Mouse (Mus musculus) midbrain, postnatal 0 days (tissue): ENCODE data around the gene a. TPM values are rescaled to one million over a fixed set of nuclear protein-coding genes. Genes with fewer than 3 reads are reported as not detected.
"Not testable (repeated sequence)": the region's sequence is repeated elsewhere in the genome, so short reads cannot be mapped to it uniquely, and the experiment has no call there.

Experiments
- ATAC-seq: fragments of 200-750 bp; cut with Nextera tagmentation; 2 replicates; pipeline ENCODE4 v1.8.0; 2017; ENCODE audit warnings: moderate number of reproducible peaks, mild to moderate bottlenecking, moderate TSS enrichment, moderate library complexity; ENCODE audit not compliant: low FRiP score
- DNase-seq: peaks from one replicate; pipeline ENCODE4 v3.0.0-alpha.2; 2015; ENCODE audit warnings: low spot score
- H3K27ac ChIP-seq: fragments of 300-500 bp; sonication (generic); 2 replicates; pipeline ENCODE4 v1.5.1; 2014; ENCODE audit warnings: low read depth, mild to moderate bottlenecking, low read length, mixed read lengths
- H3K27me3 ChIP-seq: fragments of 300-500 bp; sonication (generic); 2 replicates; pipeline ENCODE4 v1.6.1; 2014; ENCODE audit warnings: low read length, control low read depth, mixed read lengths; ENCODE audit not compliant: insufficient read depth
- H3K36me3 ChIP-seq: fragments of 300-500 bp; sonication (generic); 2 replicates; pipeline ENCODE4 v1.6.1; 2014; ENCODE audit warnings: low read length, control low read depth, mixed read lengths; ENCODE audit not compliant: insufficient read depth
- H3K4me1 ChIP-seq: fragments of 300-500 bp; sonication (generic); 2 replicates; pipeline ENCODE4 v1.6.1; 2014; ENCODE audit warnings: mild to moderate bottlenecking, control low read depth, antibody characterized with exemption, low read length, mixed read lengths; ENCODE audit not compliant: insufficient read depth
- H3K4me2 ChIP-seq: fragments of 300-500 bp; sonication (generic); 2 replicates; pipeline ENCODE4 v1.6.1; 2014; ENCODE audit warnings: low read depth, mild to moderate bottlenecking, low read length, mixed read lengths; ENCODE audit not compliant: poor library complexity, severe bottlenecking
- H3K4me3 ChIP-seq: fragments of 300-500 bp; sonication (generic); 2 replicates; pipeline ENCODE4 v1.5.1; 2014; ENCODE audit warnings: low read depth, mild to moderate bottlenecking, low read length, moderate library complexity
- H3K9ac ChIP-seq: fragments of 300-500 bp; sonication (generic); replicated peaks from 2 replicates; pipeline ENCODE4 v1.6.1; 2014; ENCODE audit warnings: mild to moderate bottlenecking, low read length, moderate library complexity, mixed read lengths; ENCODE audit not compliant: poor library complexity, severe bottlenecking
- H3K9me3 ChIP-seq: fragments of 300-500 bp; sonication (generic); 2 replicates; pipeline ENCODE4 v1.6.1; 2016; ENCODE audit warnings: low read length, control low read depth
- CTCF ChIP-seq: IDR thresholded peaks from 2 replicates; pipeline ENCODE4 v1.5.1; 2016; ENCODE audit warnings: antibody characterized with exemption, mild to moderate bottlenecking
- WGBS: fragments of 180-500 bp; shearing (Covaris S2); extraction: QIAGEN DNeasy Blood & Tissue Kit; methylation state at CpG from one replicate; pipeline ENCODE4 v1.1.7; 2014; 5-methylcytosine and 5-hydroxymethylcytosine counted together
- polyA plus RNA-seq: library from polyadenylated mRNA; unstranded; fragments of >200 nt; fragmentation: Nextera tagmentation; extraction: Ambion mirVana; gene quantifications from 2 replicates; pipeline ENCODE4 v1.2.1, GENCODE M21; 2015
- total RNA-seq: library from RNA; depleted of rRNA; stranded (reverse); fragments of >200 nt; gene quantifications from 2 replicates; pipeline ENCODE4 v1.2.3, GENCODE M21; 2014

The a gene
- total and polyA plus RNA-seq, 2 experiments from 2014 or later = 1.1 TPM; not detected in 1

DNA sequence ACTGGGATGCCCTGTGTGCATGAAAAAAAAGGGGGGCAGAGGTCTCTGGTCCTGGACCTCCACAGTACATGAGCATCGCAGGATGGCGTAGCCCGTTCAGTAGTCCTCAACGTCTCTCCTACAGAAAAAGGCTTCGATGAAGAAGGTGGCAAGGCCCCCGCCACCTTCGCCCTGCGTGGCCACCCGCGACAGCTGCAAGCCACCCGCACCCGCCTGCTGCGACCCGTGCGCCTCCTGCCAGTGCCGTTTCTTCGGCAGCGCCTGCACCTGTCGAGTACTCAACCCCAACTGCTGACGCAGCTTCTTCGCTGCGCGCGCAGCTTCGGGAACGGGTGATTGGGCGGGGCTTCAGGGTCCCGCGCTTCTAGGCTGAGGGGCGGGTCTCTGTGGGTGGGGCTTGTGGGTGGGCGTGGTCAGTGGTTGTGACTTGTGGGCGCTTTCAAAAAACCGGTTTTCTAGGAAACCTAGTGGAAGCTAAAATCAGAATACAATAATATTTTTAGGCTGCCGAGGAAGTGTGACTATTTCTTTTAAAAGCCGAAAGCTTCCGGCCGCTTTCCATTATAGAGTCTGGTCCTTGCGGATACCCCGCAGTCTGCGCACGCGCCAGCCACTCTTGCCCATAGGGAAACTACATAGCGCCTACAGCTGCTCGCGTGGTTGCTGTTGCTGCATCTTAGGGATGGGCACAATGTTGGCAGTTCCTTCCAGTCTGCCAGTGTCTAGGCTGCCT is 259.5 kb downstream of the a start:
- Histone ChIP-seq H3K9me3 (no peaks in the 10 kb centered on the region), H3K27ac (peak overlapping the region; percentile 91), H3K4me3 (peak overlapping the region; percentile 39), H3K27me3 (no peaks in the 10 kb centered on the region), H3K36me3 (no peaks in the 10 kb centered on the region), H3K9ac (peak overlapping the region; percentile 75), H3K4me1 (peaks cover 3% of the 10 kb centered on the region; the same call in 1 of the 2 replicates), H3K4me2 (peak overlapping the region; percentile 88)
- DNase-seq (peak; percentile 97), ATAC-seq (peak; percentile 96)
- 0 out of 2 replicates have a peak, but pooled peaks have one; percentile 22 for TF ChIP-seq CTCF
- WGBS = 2% methylated on average over 44 of the region's 45 CpGs

DNA sequence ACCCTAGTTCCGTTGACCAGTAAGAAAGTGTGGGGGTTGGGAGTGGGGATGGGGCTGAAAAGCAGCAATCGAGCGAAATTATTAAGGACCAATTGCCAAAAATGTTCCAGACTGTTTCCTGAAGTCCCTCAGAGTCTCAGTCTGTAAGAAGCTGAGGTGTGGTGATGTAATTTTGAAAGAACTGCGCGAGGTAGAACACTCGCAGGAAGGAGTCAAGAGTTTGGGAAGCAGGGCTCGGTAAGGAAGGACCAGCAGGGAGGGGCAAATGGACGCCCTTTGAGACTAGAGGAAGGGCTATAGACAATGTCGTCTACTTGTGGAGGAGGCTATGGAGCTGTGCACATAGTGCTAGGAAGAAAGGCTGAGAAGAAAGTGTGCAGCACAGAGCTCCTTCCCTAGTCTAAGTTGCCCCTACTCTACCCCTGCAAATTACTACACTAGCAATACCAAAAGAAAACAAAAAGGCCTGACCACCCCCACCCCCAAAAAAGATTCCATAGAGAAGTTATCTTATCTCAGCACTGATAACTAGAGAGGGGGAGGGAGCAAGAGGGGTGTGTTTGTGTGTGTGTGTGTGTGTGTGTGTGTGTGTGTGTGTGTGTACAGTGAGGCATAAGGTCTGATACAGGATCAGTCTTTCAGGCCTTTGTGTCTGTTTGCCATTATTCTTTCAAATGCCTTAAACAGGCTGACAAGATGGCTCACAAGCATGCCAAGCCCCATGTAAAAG is 260.6 kb downstream of the a start:
- Histone ChIP-seq H3K4me2 (peak overlapping the region; percentile 88), H3K9me3 (no peaks in the 10 kb centered on the region), H3K4me1 (peaks cover 3% of the 10 kb centered on the region; the same call in 1 of the 2 replicates), H3K9ac (peak overlapping the region; percentile 44), H3K27me3 (no peaks in the 10 kb centered on the region), H3K36me3 (no peaks in the 10 kb centered on the region), H3K4me3 (peak overlapping the region; percentile 39), H3K27ac (peak overlapping the region; percentile 91; the same call in 1 of the 2 replicates)
- DNase-seq (no peak), ATAC-seq (no peak)
- TF ChIP-seq CTCF = no peak
- 27% methylated on average over 9 of the region's 9 CpGs for WGBS

DNA sequence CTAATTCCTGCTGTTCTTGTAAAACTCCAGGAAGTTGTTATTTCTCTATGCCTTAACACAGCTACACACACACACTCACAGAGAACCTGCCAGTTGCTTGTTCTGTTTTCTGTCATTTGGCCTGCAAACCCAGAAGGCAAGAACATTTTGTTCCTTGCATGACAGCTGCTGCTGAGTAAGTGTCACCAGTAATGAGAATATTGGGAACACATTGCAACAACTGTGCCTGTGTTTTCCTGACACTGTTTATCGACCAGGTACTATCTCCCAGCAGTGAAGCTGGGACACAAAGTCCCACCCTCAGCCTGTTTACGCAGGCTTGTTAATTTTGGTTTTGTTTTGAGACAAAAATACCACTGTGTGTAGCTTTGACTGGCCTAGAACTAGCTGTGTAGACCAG is 261.5 kb downstream of the a start:
- ATAC-seq = no peak
- H3K9me3 ChIP-seq = no peaks in the 10 kb centered on the region
- no peak overlapping the region for H3K4me2 ChIP-seq
- WGBS = 85% methylated on average over 2 of the region's 2 CpGs
- no peak overlapping the region for H3K27ac ChIP-seq
- H3K4me1 ChIP-seq = peaks cover 3% of the 10 kb centered on the region; the same call in 1 of the 2 replicates
- no peak for TF ChIP-seq CTCF
- no peak overlapping the region for H3K4me3 ChIP-seq
- H3K9ac ChIP-seq = no peak overlapping the region
- H3K27me3 ChIP-seq = no peaks in the 10 kb centered on the region
- H3K36me3 ChIP-seq = no peaks in the 10 kb centered on the region
- DNase-seq = no peak

DNA sequence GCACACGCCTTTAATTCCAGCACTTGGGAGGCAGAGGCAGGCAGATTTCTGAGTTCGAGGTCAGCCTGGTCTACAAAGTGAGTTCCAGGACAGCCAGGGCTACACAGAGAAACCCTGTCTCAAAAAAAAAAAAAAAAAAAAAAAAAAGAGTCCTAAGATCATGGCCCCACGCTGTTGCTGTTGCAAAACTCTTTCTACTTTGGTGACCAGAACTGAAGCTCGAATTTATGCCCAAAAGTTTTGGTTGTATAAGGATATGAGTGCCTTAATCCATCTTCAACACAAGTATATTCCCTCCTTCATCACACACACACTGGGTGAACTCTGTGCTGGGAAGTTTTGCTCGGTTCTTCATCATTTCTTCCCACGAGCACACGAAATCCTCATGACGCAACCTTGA is 262.3 kb downstream of the a start:
- not testable (repeated sequence) for H3K4me1 ChIP-seq, H3K27ac ChIP-seq, H3K4me3 ChIP-seq, H3K36me3 ChIP-seq, H3K27me3 ChIP-seq, H3K9ac ChIP-seq, H3K9me3 ChIP-seq, H3K4me2 ChIP-seq, DNase-seq, ATAC-seq
- 93% methylated on average over 8 of the region's 8 CpGs for WGBS

DNA sequence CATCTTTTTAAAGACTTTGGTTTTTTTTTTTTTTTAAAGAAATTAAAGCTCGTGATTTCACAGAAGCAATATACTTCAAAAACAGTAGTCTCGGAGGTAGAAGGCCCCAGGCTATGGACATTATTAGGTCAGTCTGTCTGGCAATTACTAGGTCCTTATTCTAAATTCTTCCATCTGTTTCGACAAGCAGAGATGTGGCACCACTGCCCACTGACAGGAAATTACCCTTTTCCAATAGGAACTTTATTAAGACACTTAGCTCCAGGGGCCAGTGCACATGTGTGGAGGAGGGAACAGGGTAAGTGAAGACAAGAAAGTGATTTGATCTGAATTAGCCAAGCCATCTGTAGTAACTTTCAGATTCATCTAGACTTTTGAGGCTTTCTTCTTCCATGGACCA is 263.5 kb downstream of the a start:
- ATAC-seq (no peak), DNase-seq (no peak)
- H3K27me3 ChIP-seq = no peaks in the 10 kb centered on the region
- 83% methylated on average over 3 of the region's 3 CpGs for WGBS
- H3K4me1 ChIP-seq = peaks cover 3% of the 10 kb centered on the region; the same call in 1 of the 2 replicates
- H3K9me3 ChIP-seq = no peaks in the 10 kb centered on the region
- no peak overlapping the region for H3K9ac ChIP-seq
- H3K36me3 ChIP-seq = peaks cover 3% of the 10 kb centered on the region; the same call in 1 of the 2 replicates
- H3K27ac ChIP-seq = no peak overlapping the region
- TF ChIP-seq CTCF = no peak
- H3K4me2 ChIP-seq = no peak overlapping the region
- H3K4me3 ChIP-seq = no peak overlapping the region

DNA sequence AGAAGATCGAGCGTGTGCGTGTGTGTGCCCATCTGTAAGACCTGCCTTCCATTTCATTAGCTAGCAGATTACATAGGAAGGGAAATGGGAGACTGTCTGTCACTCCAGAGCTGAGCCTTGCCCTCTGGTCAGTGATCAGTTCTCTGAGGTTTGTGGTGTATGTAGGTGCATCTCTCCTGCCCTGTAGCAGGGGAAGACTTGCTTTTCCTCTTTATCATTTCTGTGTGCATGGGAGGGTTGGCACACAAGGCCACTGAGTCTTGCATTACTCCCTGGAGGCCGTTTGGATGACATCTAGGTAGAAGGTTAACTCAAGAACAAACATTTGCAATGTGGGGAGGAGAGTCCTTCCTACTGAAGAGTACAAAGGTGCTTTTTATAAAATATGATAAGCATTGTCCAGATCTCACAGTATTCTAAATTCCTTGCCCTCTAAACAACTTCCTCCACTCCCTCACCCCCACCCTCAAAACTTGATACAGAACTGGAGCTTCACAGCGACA is 264.9 kb downstream of the a start:
- H3K4me1 ChIP-seq = peaks cover 3% of the 10 kb centered on the region; the same call in 1 of the 2 replicates
- no peaks in the 10 kb centered on the region for H3K9me3 ChIP-seq
- 76% methylated on average over 5 of the region's 5 CpGs for WGBS
- peaks cover 6% of the 10 kb centered on the region; the same call in 1 of the 2 replicates for H3K36me3 ChIP-seq
- H3K27me3 ChIP-seq = no peaks in the 10 kb centered on the region
- H3K4me2 ChIP-seq = no peak overlapping the region
- DNase-seq (no peak), ATAC-seq (no peak)
- H3K9ac ChIP-seq = no peak overlapping the region
- H3K27ac ChIP-seq = no peak overlapping the region
- H3K4me3 ChIP-seq = no peak overlapping the region
- TF ChIP-seq CTCF = no peak
